Mouse (Mus musculus) stomach, postnatal 0 days (tissue): Measurements from ENCODE around the gene Ddx19a.

ENCODE experiments used
- CTCF ChIP-seq: IDR thresholded peaks from 2 replicates; pipeline ENCODE4 v1.5.1; 2016; ENCODE audit warnings: antibody characterized with exemption, low read depth, mild to moderate bottlenecking, moderate library complexity
- EP300 ChIP-seq: optimal IDR thresholded peaks from 2 replicates; pipeline ENCODE3; 2016; ENCODE audit warnings: antibody characterized with exemption

DNA sequence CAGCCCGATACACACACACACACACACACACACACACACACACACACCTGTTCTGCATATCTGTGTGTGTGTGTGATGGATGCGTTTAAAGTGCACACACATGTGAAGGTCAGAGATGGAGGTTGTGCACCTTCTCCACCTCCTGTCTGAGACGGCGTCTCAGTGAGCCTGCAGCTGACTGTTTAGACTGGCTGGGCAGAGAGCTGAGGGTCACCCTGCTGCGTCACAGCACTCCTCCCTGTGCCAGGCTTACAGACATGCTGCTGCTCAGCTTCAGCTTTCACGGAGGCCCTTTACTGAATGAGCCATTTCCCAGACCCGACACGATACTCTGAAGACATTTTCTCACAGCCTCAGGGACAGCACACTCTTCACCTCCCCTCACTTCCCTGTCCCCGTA lies 7.6 kb downstream of the Ddx19a start:
- TF ChIP-seq CTCF (no peak), EP300 (no peak)
